Mouse (Mus musculus): ENCODE data around the gene Tas1r3. TPM values are rescaled to one million over a fixed set of nuclear protein-coding genes. Genes with fewer than 3 reads are reported as not detected.

Tas1r3 gene
- polyA plus RNA-seq (2012; rRNA removed): 1.3 and 1.4 TPM in 2 replicates

GRCm38 (mm10) chr4:155863001-155863400 lies at the start of gene Tas1r3:
TSS of gene Tas1r3 (minus strand) at chr4:155863362.

GRCm38 (mm10) chr4:155891551-155892001 lies 28.4 kb upstream of the Tas1r3 start, which contains the start of the genes Pusl1 and Acap3:
TSS of gene Pusl1 (minus strand) at chr4:155891781.
TSS of gene Acap3 (plus strand) at chr4:155891822.

GRCm38 (mm10) chr4:155869317-155870033 lies 6.3 kb upstream of the Tas1r3 start, which contains the start of the genes Cptp and Ints11:
TSS of gene Cptp (minus strand) at chr4:155869440.
TSS of gene Ints11 (plus strand) at chr4:155869546.

GRCm38 (mm10) chr4:155846871-155847578 lies 16.1 kb downstream of the Tas1r3 start, which contains the start of gene Dvl1:
TSS of gene Dvl1 (plus strand) at chr4:155847402.

GRCm38 (mm10) chr4:155839483-155839910 lies 23.7 kb downstream of the Tas1r3 start, which contains the start of gene Mxra8:
TSS of gene Mxra8 (plus strand) at chr4:155839680.

GRCm38 (mm10) chr4:155831205-155831766 lies 31.9 kb downstream of the Tas1r3 start, which contains the start of gene Aurkaip1:
TSS of gene Aurkaip1 (plus strand) at chr4:155831272.

GRCm38 (mm10) chr4:155811929-155812664 lies 51.1 kb downstream of the Tas1r3 start, which contains the start of gene Ccnl2:
TSS of gene Ccnl2 (plus strand) at chr4:155812489.

Other genes with a start within 250 kb of the Tas1r3 start
- gene Cdk11b, start 238.5 kb downstream of the Tas1r3 start, polyA plus RNA-seq (2012; rRNA removed): 14.6 and 18.3 TPM in 2 replicates
- gene Gm10563, start 218.0 kb downstream of the Tas1r3 start, polyA plus RNA-seq (2012; rRNA removed): not detected in 2 replicates
- 270 and 504 TPM in 2 replicates for gene Mmp23, start 210.0 kb downstream of the Tas1r3 start, polyA plus RNA-seq (2012; rRNA removed)
- gene Mib2, start 194.2 kb downstream of the Tas1r3 start, polyA plus RNA-seq (2012; rRNA removed): 183 and 185 TPM in 2 replicates
- gene Fndc10, start 169.0 kb downstream of the Tas1r3 start, polyA plus RNA-seq (2012; rRNA removed): 119 and 120 TPM in 2 replicates
- 155 and 186 TPM in 2 replicates for gene Ssu72, start 158.6 kb downstream of the Tas1r3 start, polyA plus RNA-seq (2012; rRNA removed)
- gene Tmem240, start 128.6 kb downstream of the Tas1r3 start, polyA plus RNA-seq (2012; rRNA removed): 4.8 and 6.1 TPM in 2 replicates
- 164 and 228 TPM in 2 replicates for gene Atad3a, start 102.3 kb downstream of the Tas1r3 start, polyA plus RNA-seq (2012; rRNA removed)
- gene Vwa1, start 88.7 kb downstream of the Tas1r3 start, polyA plus RNA-seq (2012; rRNA removed): 38.0 and 45.5 TPM in 2 replicates
- gene Tmem88b, start 77.5 kb downstream of the Tas1r3 start, polyA plus RNA-seq (2012; rRNA removed): 0.81 and 0.84 TPM in 2 replicates
- gene Ankrd65, start 72.9 kb downstream of the Tas1r3 start, polyA plus RNA-seq (2012; rRNA removed): 7.0 and 7.3 TPM in 2 replicates
- 47.9 and 50.3 TPM in 2 replicates for gene Mrpl20, start 60.5 kb downstream of the Tas1r3 start, polyA plus RNA-seq (2012; rRNA removed)
- gene Ccnl2, start 50.9 kb downstream of the Tas1r3 start, polyA plus RNA-seq (2012; rRNA removed): 79.1 and 80.1 TPM in 2 replicates
- 206 and 229 TPM in 2 replicates for gene Aurkaip1, start 32.1 kb downstream of the Tas1r3 start, polyA plus RNA-seq (2012; rRNA removed)
- gene Mxra8, start 23.7 kb downstream of the Tas1r3 start, polyA plus RNA-seq (2012; rRNA removed): 550 and 561 TPM in 2 replicates
- 237 and 243 TPM in 2 replicates for gene Dvl1, start 16.0 kb downstream of the Tas1r3 start, polyA plus RNA-seq (2012; rRNA removed)
- gene Cptp, start 6.1 kb upstream of the Tas1r3 start, polyA plus RNA-seq (2012; rRNA removed): 43.1 and 47.1 TPM in 2 replicates
- 49.6 and 63.3 TPM in 2 replicates for gene Ints11, start 6.2 kb upstream of the Tas1r3 start, polyA plus RNA-seq (2012; rRNA removed)
- gene Pusl1, start 28.4 kb upstream of the Tas1r3 start, polyA plus RNA-seq (2012; rRNA removed): 142 and 148 TPM in 2 replicates
- 47.6 and 51.6 TPM in 2 replicates for gene Acap3, start 28.5 kb upstream of the Tas1r3 start, polyA plus RNA-seq (2012; rRNA removed)
- 132 and 145 TPM in 2 replicates for gene Ube2j2, start 80.5 kb upstream of the Tas1r3 start, polyA plus RNA-seq (2012; rRNA removed)
- gene C1qtnf12, start 99.0 kb upstream of the Tas1r3 start, polyA plus RNA-seq (2012; rRNA removed): 68.8 and 73.0 TPM in 2 replicates
- 24.3 and 26.5 TPM in 2 replicates for gene B3galt6, start 129.3 kb upstream of the Tas1r3 start, polyA plus RNA-seq (2012; rRNA removed)
- gene Sdf4, start 129.5 kb upstream of the Tas1r3 start, polyA plus RNA-seq (2012; rRNA removed): 48.7 and 65.1 TPM in 2 replicates
- 3.9 and 6.8 TPM in 2 replicates for gene Tnfrsf4, start 150.5 kb upstream of the Tas1r3 start, polyA plus RNA-seq (2012; rRNA removed)
- 1.3 and 2.4 TPM in 2 replicates for gene Tnfrsf18, start 162.8 kb upstream of the Tas1r3 start, polyA plus RNA-seq (2012; rRNA removed)
- 12.9 and 21.0 TPM in 2 replicates for gene Ttll10, start 196.1 kb upstream of the Tas1r3 start, polyA plus RNA-seq (2012; rRNA removed)
- gene 9430015G10Rik, start 246.6 kb upstream of the Tas1r3 start, polyA plus RNA-seq (2012; rRNA removed): 41.1 and 43.5 TPM in 2 replicates

Measured in ovary, adult 2 months (tissue).